In the genomic region with DNA sequence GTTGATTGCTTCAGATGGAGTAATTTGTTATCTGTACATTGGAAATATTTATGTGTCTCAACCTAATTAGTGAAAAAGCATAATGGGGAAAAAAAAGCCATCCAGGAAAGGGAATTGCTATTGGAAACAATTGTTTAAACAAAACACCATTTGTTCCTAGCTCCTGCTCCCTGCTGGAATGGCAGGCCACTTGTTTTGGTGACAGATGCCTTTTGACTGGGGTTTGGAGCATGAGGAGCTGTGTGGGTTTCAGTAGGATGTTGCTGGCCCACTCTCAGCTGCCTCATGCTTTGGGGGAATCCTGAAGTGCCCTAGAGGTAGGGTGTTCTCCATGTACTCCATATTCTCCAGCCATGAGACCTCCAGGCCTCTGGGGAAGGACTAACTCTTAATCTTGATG, we compare ENCODE assay signal across 26 mouse cellular contexts.
A peak's percentile ranks its signal among the peaks of the same experiment; 100 is the strongest.
DNase-seq lines count a peak whose midpoint lies in the region; ATAC-seq and TF ChIP-seq lines count a peak whose summit lies in the region.
"Had no signal": no experiment of that assay in that cellular context is flagged by ENCODE, and none has a peak within 500 bp of the region (broad histone marks: within the 10 kb centered on the region; RNA-seq: fewer than 3 reads in every experiment).

No protein-coding gene starts in this region.

- H3K27me3 ChIP-seq in heart, embryonic 11.5 days (ENCODE audit: control insufficient read depth, insufficient read depth, low read length) = no peaks in the 10 kb centered on the region
- no peaks in the 10 kb centered on the region for H3K27me3 ChIP-seq in midbrain, embryonic 11.5 days (ENCODE audit: control insufficient read depth, insufficient read depth, low read length)
- no peaks in the 10 kb centered on the region for H3K27me3 ChIP-seq in midbrain, postnatal 0 days (ENCODE audit: insufficient read depth, low read length)
- H3K27me3 ChIP-seq: embryonic facial prominence, embryonic 12.5 days; embryonic facial prominence, embryonic 15.5 days; heart, embryonic 13.5 days; Patski had no signal

- DNase-seq in heart, adult 11 months = peak; percentile 65
- peak; percentile 17 for DNase-seq in midbrain, embryonic 11.5 days (ENCODE audit: low spot score, missing footprints)
- DNase-seq in midbrain, postnatal 0 days (ENCODE audit: low spot score) = no peak
- DNase-seq in layer of hippocampus, adult 9-11 months = peak; percentile 46
- DNase-seq in layer of hippocampus, postnatal 36 days = peak; percentile 14 to 17
- no peak for DNase-seq in left cerebral cortex, postnatal 36 days (ENCODE audit: low spot score in 2 of 2)
- DNase-seq in adrenal gland, adult 18-20 months (ENCODE audit: low spot score in 2 of 2) = no peak
- DNase-seq: adrenal gland, adult 2 months; adrenal gland, postnatal 25 days; cerebellum, adult 18-20 months; cerebellum, adult 9-10 months; cerebellum, postnatal 25 days; forebrain, postnatal 0 days; gastrocnemius, adult 2 months; gastrocnemius, postnatal 14 days; heart, adult 18-20 months; heart, postnatal 14 days; heart, postnatal 4 days had no signal

- no peaks in the 10 kb centered on the region for H3K9me3 ChIP-seq in heart, embryonic 11.5 days (replicated peaks; ENCODE audit: control insufficient read depth, low read length)
- H3K9me3 ChIP-seq in midbrain, embryonic 11.5 days (ENCODE audit: control insufficient read depth, low read length) = no peaks in the 10 kb centered on the region
- H3K9me3 ChIP-seq in midbrain, postnatal 0 days (ENCODE audit: low read length) = no peaks in the 10 kb centered on the region
- H3K9me3 ChIP-seq: embryonic facial prominence, embryonic 12.5 days; embryonic facial prominence, embryonic 15.5 days; heart, embryonic 13.5 days had no signal

- no peak overlapping the region for H3K4me3 ChIP-seq in heart, embryonic 11.5 days (ENCODE audit: low read depth, low read length)
- no peak overlapping the region for H3K4me3 ChIP-seq in midbrain, embryonic 11.5 days (ENCODE audit: low read depth, low read length)
- H3K4me3 ChIP-seq in midbrain, postnatal 0 days (ENCODE audit: low read depth, low read length) = no peak overlapping the region
- H3K4me3 ChIP-seq: embryonic facial prominence, embryonic 12.5 days; embryonic facial prominence, embryonic 15.5 days; gastrocnemius, adult 2 months; heart, embryonic 13.5 days had no signal

- H3K9ac ChIP-seq in heart, embryonic 11.5 days (ENCODE audit: low read depth, low read length) = no peak overlapping the region
- no peak overlapping the region for H3K9ac ChIP-seq in midbrain, embryonic 11.5 days (ENCODE audit: low read length)
- H3K9ac ChIP-seq in midbrain, postnatal 0 days (replicated peaks; ENCODE audit: low read length, poor library complexity, severe bottlenecking) = no peak overlapping the region
- H3K9ac ChIP-seq: embryonic facial prominence, embryonic 12.5 days; embryonic facial prominence, embryonic 15.5 days; forebrain, postnatal 0 days; heart, embryonic 13.5 days; hindbrain, embryonic 14.5 days had no signal

- H3K36me3 ChIP-seq in heart, embryonic 11.5 days (ENCODE audit: control insufficient read depth, insufficient read depth, low read length) = no peaks in the 10 kb centered on the region
- H3K36me3 ChIP-seq in midbrain, embryonic 11.5 days (ENCODE audit: control insufficient read depth, insufficient read depth, low read length) = no peaks in the 10 kb centered on the region
- no peaks in the 10 kb centered on the region for H3K36me3 ChIP-seq in midbrain, postnatal 0 days (ENCODE audit: insufficient read depth, low read length)
- H3K36me3 ChIP-seq: embryonic facial prominence, embryonic 12.5 days; embryonic facial prominence, embryonic 15.5 days; heart, embryonic 13.5 days had no signal

- H3K27ac ChIP-seq in heart, embryonic 11.5 days (ENCODE audit: low read depth, low read length) = no peak overlapping the region
- H3K27ac ChIP-seq in midbrain, embryonic 11.5 days (ENCODE audit: low read depth, low read length) = no peak overlapping the region
- H3K27ac ChIP-seq in midbrain, postnatal 0 days (ENCODE audit: low read depth, low read length) = no peak overlapping the region
- H3K27ac ChIP-seq: embryonic facial prominence, embryonic 12.5 days; embryonic facial prominence, embryonic 15.5 days; gastrocnemius, adult 2 months; heart, embryonic 13.5 days; hindbrain, embryonic 14.5 days; hindbrain, postnatal 0 days had no signal

- H3K4me2 ChIP-seq in heart, embryonic 11.5 days = no peak overlapping the region
- H3K4me2 ChIP-seq in midbrain, embryonic 11.5 days = no peak overlapping the region
- no peak overlapping the region for H3K4me2 ChIP-seq in midbrain, postnatal 0 days (ENCODE audit: low read depth, low read length, poor library complexity, severe bottlenecking)
- H3K4me2 ChIP-seq: embryonic facial prominence, embryonic 12.5 days; embryonic facial prominence, embryonic 15.5 days; heart, embryonic 13.5 days; hindbrain, embryonic 14.5 days had no signal

- no peak for ATAC-seq in heart, embryonic 11.5 days (replicated peaks; ENCODE audit: insufficient number of reproducible peaks, low FRiP score, low TSS enrichment)
- ATAC-seq in midbrain, embryonic 11.5 days (ENCODE audit: low FRiP score) = no peak
- no peak for ATAC-seq in midbrain, postnatal 0 days (ENCODE audit: low FRiP score)
- ATAC-seq: forebrain, embryonic 14.5 days; forebrain, postnatal 0 days; hindbrain, postnatal 0 days; Patski had no signal

- intact Hi-C loops in left cerebral cortex, postnatal 36 days (cut with DNase I) = no loop called here

- TF ChIP-seq CTCF in midbrain, postnatal 0 days (IDR thresholded peaks at IDR 0.05) = no peak

- no peaks in the 10 kb centered on the region for H3K4me1 ChIP-seq in heart, embryonic 11.5 days (ENCODE audit: control insufficient read depth, insufficient read depth, low read length)
- H3K4me1 ChIP-seq in midbrain, embryonic 11.5 days (ENCODE audit: control insufficient read depth, insufficient read depth, low read length) = no peaks in the 10 kb centered on the region
- H3K4me1 ChIP-seq in midbrain, postnatal 0 days (ENCODE audit: insufficient read depth, low read length) = no peaks in the 10 kb centered on the region
- H3K4me1 ChIP-seq: embryonic facial prominence, embryonic 12.5 days; embryonic facial prominence, embryonic 15.5 days; heart, embryonic 13.5 days had no signal

Comparison
In these comparisons a context has a peak if more than half of its experiments do, and no peak if none do; other contexts are left out.
1. DNase-seq: peak in heart, adult 11 months (single experiment), midbrain, embryonic 11.5 days (single experiment), layer of hippocampus, adult 9-11 months (single experiment) and layer of hippocampus, postnatal 36 days (2 of 2); none in midbrain, postnatal 0 days (single experiment), left cerebral cortex, postnatal 36 days (0 of 2) and adrenal gland, adult 18-20 months (0 of 2).